Mouse (Mus musculus): ENCODE results near the gene Prkar1b.

The Prkar1b gene

DNA sequence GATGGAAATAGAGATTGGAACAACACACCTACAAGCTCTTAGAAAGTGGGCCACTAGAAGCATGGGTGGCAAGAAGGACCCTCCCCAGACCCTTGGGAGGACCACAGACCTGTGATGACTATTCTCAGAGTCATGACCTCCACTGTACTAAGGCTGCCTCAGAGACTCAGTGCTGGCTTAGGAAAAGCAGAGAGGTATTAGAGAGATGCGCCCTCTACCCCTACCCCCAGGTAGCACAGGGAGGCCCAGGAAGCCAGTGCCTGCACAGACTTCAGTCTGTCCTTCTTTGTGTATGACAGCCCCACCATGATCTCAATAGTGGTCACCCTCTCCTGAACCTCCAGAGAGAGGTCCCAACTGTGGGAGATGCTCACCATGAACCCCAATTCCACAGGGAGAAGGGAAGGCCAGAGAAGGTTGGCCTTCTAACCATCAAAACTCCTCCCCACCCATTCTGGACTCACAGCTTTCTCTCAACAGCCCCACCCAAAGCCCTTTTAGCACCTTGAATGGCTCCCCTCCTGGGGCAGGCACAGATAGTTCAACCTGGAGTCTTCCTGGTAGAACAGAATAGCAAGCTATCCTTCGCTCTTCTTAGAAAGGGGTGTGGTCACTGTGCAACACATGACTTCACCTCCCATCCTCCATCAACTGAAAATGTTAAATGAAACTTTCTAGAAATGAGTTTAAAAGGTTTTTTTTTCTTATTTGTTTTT is 39.5 kb downstream of the Prkar1b start:
- ATAC-seq (ENCODE audit: low TSS enrichment) = no peak

DNA sequence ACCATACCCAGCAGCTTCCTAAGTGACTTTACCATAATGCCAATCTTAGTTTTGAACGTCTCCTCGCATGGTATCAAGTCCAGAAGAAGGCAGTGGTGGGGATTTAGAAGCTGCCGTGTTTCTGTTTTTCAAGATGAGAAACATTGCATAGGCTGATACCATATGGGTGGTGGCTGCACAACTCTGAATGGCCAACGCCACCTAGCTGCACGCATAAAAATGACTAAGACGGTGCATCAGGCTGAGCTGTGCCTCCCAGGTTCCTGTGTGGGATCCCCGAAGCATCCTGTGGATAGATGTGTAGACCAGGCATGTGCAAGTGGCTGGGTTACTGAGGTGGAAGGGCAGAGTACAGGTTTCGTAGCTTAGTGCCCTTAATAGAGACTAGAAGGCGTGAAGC is 42.0 kb downstream of the Prkar1b start:
- peak; percentile 58 for ATAC-seq (ENCODE audit: low TSS enrichment)

- no peak for ATAC-seq (ENCODE audit: low TSS enrichment)
Measured at GRCm38 (mm10) chr5:139101783-139102182, 48.0 kb downstream of the Prkar1b start.

DNA sequence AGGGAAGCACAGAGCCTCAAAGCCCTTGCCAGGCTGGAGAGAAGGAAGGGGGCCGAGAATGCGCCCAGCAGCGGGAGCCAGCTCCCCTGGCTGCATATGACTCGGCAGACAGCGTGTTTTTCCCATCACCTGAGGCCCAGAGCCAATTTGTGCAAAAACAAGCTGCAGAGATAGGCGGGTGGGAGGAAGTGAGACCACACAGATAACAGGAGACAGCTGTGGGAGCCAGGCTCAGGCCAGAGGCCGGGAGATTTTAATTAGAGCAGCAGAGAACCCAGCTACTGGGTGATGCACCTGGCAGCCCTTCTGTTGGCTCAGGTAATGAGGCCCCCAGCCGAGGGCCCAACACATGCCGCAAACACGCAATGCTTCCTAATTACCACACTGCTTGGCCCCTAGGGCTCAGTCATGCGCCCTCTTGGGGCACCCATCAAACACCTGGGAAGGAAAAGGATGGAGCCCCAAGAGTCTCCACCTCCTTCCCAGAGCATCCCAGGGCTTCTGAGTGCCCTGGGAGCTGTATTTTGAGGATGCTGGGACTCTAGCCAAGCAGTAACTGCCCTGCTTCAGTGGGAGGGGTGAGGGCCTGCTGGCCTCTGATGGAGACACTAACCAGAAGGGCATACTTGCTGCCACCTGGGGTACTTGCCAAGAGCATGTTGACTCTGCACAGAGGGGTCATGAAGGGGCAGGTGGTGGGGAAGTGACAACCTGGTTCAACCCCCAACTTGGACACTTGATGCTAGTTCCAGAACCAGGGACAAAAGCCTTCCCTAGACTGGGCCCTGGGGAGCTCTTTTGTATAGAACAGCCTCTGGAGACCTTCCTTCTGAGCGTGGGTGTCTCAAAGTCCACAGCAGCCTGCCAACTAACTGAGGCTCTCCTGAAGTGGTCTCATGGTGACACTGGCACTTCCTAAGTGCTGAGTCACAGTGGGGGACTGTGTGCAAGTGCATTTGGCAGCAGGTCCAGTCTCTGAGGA is 50.5 kb downstream of the Prkar1b start:
- peak; percentile 60 for ATAC-seq (ENCODE audit: low TSS enrichment)

DNA sequence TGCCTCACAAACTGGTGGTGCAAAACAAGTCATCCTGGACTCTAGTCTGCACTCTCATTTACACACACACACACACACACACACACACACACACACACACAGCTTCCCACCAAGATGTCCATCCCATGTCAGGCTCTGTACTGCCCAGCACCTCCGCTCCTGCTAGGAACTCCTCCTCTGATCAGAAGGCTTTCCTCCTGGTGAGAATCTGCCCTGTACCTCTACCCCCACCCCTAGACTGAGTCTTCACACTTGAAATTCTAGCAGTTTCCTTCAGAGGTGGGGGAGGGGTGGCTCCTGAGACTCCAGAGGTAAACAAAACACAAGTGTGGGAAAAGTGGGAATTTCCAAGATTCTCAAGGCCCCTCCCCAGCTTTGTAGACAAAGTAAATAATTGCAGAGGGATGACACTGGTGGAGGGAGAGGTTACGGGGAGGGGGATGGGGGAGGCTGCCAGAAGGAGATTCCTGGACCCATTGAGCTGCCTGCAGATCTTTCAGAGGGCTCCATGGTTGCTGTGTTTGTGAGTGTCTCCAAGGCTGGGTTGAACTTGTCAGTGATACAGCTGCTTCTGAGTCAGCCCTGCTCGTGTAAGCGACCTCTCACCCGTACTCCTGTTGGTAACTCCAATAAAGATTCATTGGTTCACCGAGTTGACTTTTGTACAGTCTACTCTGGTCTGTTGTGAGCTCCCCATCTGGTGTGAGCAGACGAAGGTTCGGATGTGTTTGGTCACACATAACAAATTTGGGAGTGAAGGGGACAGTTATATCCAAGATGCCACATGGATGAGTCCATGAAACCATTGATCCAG is 54.3 kb downstream of the Prkar1b start:
- no peak for ATAC-seq (ENCODE audit: low TSS enrichment)

- no peak for ATAC-seq (ENCODE audit: low TSS enrichment)
Measured at GRCm38 (mm10) chr5:139093534-139093933, 56.3 kb downstream of the Prkar1b start.

GRCm38 (mm10) chr5:139091713-139092112 is 58.1 kb downstream of the Prkar1b start:
- ATAC-seq (ENCODE audit: low TSS enrichment) = no peak

DNA sequence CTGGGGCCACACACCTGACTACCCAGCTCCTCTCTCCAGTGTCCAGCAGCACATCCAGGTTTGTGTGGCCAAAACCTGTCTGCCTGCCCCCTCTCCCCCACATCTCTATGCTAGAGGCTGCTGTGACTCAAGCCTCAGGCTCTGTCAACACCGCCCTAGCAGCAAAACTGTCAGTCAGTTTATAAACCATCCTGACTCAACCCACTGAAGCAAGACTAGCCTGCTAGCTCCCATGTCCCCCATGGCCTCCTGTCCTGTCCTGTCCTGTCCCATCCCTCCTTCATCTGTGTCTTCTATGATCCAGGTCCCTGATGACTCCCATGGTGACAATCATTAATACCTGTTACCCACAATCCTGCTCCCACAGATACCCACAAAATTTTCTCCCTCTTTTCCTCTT is 59.6 kb downstream of the Prkar1b start:
- ATAC-seq (ENCODE audit: low TSS enrichment) = no peak

DNA sequence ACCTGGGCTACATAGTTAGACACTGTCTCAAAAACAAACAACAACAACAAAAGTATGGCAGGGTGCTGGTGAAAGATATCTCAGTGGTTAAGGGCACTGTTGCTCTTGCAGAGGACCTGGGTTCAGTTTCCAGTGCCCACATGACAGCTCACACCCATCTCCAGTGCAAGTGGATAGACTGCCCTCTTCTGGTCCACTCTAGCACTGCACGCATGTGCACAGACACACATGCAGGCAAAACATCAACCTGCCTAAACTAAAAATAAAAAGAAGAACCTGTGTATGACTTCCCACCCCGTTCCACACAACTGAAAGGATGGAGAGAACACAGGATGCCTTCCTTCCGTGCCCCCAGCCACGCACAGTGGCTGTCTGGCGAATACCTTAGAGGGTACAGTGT is 61.6 kb downstream of the Prkar1b start:
- ATAC-seq (ENCODE audit: low TSS enrichment) = no peak

DNA sequence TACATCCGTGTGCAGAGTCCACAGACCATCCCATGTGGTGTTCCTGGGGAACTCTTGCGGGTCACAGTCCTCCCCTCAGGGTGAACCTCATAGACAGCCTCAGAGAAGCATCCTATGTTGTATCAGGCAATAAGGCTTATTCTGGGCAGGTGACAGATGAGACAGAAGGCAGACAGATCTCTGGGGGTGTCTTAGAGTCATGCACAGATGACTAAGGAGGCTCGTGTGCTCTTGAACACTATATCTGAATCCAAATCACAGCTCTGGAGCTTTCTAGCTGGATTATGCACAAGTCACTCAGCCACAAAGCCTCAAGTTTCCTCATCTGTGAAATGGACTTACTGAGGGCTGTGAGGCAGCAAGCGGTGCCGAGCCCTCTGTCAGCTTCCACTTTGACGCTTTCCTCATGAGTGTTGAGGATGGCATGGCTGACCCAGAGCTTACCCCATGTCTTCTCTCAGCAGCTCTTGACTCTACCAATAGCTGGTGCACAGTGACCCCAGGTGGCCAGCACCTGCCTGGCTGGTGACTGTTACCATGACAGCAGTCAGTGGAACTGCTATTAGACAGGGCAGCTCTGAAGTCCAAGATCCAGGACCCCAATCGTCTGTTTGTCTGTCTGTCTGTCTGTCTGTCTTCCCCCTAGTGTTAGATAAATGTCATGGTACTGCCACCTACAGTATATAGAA is 64.8 kb downstream of the Prkar1b start:
- peak; percentile 42; the same call in 1 of the 2 replicates for ATAC-seq (ENCODE audit: low TSS enrichment)

GRCm38 (mm10) chr5:139084302-139084701 is 65.5 kb downstream of the Prkar1b start:
- peak; percentile 47 for ATAC-seq (ENCODE audit: low TSS enrichment)

GRCm38 (mm10) chr5:139083841-139084240 is 66.0 kb downstream of the Prkar1b start:
- peak; percentile 3; the same call in 1 of the 2 replicates for ATAC-seq (ENCODE audit: low TSS enrichment)

DNA sequence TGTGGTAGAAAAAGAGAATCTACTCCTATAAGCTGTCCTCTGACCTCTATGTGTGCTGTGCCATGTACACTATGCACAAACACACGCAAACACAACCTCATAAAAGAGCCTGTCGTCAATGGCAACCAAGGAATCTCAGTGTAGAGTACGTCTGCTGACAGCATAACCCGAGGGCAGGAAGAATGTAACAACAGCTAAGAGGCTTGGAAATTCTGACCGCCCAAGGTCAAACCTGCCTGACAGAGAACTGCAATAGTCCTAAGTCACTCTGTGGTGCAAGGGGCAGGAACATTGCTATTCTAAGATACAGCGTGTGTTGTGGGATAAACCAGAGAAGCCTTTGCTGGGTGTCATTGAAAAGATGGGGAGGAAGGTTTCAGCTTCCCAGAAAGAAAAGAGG is 68.4 kb downstream of the Prkar1b start:
- no peak for ATAC-seq (ENCODE audit: low TSS enrichment)

GRCm38 (mm10) chr5:139078156-139078462 is 71.7 kb downstream of the Prkar1b start:
- no peak; the same call in 1 of the 2 replicates for ATAC-seq (ENCODE audit: low TSS enrichment)

DNA sequence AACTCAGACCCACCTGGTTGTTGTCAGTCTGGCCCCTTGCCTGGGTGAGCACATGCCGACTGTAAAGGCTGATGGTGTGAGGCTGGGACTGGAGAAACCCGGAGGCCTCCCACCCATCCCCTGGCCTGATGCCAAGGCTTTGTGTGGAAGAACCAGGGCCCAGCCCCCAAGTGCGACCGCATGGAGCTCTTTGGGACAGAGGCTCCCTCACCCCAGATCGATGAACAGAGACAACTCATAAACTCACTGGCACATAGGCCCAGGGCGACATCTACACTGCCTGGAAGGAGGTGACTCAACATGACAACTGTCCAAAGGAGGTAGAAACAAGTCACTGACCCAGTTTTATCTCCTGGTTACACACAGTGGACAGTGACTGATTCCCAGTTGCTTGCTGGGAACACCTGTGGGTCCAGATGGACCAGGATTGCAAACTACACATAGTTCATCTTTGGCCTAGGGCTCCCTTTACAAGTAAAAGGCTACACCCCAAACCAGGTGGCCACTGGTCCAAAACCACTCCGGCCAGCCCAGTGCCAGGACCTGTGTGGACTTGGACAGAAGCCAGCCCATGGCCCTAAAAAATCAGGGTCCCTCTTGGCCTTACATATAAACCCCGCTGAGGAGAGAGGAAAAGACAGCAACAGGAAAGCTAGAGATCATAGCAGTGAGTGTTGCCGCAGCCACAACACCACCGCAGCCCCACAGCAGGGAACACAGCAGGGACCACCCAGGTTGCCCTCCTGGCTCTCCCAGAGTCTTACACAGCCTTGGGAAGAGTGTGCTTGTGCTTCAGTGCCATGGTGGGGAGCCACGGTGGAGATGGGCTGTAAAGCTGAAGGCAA is 72.3 kb downstream of the Prkar1b start:
- no peak for ATAC-seq (ENCODE audit: low TSS enrichment)

DNA sequence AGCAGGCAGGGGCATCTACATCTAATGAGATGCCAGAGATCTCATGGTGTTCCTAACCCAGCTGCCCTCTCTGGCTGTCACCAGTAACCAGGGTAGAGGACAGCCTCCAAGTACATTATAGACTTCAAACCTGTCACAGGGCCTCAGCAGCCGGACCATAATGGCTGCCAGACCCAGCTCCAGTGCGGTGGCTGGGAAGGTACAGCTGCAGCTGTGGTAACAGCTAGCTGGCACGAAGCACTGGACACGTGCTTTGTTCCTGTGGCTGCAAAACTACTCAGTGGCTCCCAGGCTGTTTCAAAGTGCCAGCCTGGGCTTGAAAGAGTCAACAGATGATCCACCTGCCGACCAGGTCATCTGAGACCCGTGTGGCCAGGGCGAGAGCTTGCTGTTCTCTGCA is 73.4 kb downstream of the Prkar1b start:
- ATAC-seq (ENCODE audit: low TSS enrichment) = peak; percentile 22; the same call in 1 of the 2 replicates

GRCm38 (mm10) chr5:139075791-139076190 is 74.0 kb downstream of the Prkar1b start:
- ATAC-seq (ENCODE audit: low TSS enrichment) = no peak

DNA sequence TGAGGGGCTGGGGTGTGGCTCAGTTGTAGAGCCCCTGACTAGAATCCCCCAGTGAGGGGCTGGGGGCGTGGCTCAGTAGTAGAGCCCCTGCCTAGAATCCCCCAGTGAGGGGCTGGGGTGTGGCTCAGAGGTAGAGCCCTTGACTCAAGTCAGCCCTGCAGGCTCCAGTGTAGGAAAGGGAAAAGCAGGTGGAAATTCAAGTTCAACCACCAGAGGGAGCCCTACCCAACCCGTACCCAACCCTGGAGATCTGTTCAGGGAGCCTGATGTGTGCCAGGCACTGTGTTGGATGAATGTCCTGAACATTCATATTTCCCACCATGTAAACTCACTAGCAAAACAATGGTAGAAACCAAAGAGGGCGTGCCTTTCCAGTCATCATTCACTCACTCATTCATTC is 74.7 kb downstream of the Prkar1b start:
- ATAC-seq (ENCODE audit: low TSS enrichment) = peak; percentile 67

DNA sequence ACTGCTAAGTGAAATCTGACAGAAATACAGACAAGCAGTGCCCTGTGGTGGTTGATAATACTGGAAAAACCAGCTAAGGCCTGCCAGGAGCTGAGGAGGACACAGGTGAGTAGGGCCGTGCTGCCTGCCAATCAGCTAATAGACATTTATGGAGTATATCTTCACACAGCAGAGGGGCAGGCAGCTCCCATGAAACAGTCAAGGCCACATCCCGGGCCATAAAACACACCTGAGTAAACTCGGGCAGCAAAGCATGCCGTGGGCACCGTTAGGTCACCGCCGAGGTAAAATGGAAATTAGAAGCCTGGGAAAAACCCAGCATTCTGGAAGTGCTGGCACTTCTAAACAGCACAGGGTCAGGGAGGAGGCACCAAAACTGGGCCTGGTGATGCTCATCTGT is 75.8 kb downstream of the Prkar1b start:
- no peak for ATAC-seq (ENCODE audit: low TSS enrichment)

DNA sequence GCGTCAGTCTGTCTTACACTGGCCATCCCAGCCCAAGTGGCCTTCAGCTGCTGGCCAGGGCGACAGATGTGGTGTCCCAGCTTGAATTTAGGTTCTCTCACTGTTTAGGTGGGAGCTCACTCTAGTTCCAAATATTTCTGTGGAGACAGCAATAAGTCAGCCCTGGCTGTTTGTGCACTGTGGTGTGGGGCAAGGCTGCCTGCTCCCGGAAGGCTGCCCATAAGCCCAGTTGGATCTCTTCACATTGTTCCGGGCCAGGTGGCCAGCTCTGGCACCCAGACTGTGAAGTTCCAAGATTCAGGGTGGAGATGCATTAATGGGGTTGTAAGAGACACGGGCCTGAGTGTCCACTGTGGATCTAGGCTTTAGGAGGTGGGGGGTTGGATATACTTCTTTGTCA is 76.9 kb downstream of the Prkar1b start:
- ATAC-seq (ENCODE audit: low TSS enrichment) = no peak
